Mouse (Mus musculus) c-Kit-positive CD71-negative TER-119-negative erythroid progenitor cells, embryonic 14.5 days (primary cell): ENCODE measurements around the gene Pla1a.
"Not testable (repeated sequence)": the region's sequence is repeated elsewhere in the genome, so short reads cannot be mapped to it uniquely, and the experiment has no call there.

Experiments used
- DNase-seq: peaks from one replicate; pipeline ENCODE4 v3.0.0-alpha.2; 2013; ENCODE audit warnings: low read depth

Pla1a gene

GRCm38 (mm10) chr16:38432498-38433425, at the start of gene Pla1a:
Pla1a (minus strand) TSS chr16:38433145.
- DNase-seq: no peak

- DNase-seq: no peak
Observed at GRCm38 (mm10) chr16:38481327-38481726, 48.4 kb upstream of the Pla1a start.

- no peak for DNase-seq
Observed at GRCm38 (mm10) chr16:38478296-38478695, 45.4 kb upstream of the Pla1a start.

GRCm38 (mm10) chr16:38477241-38477608, 44.3 kb upstream of the Pla1a start:
- DNase-seq: not testable (repeated sequence)

GRCm38 (mm10) chr16:38476312-38477240, 43.6 kb upstream of the Pla1a start:
- no peak for DNase-seq

- DNase-seq: no peak
Observed at GRCm38 (mm10) chr16:38475681-38476311, 42.9 kb upstream of the Pla1a start.

GRCm38 (mm10) chr16:38474677-38475286, 41.8 kb upstream of the Pla1a start:
- DNase-seq: no peak

GRCm38 (mm10) chr16:38473661-38474060, 40.7 kb upstream of the Pla1a start:
- no peak for DNase-seq

GRCm38 (mm10) chr16:38472507-38472873, 39.5 kb upstream of the Pla1a start:
- DNase-seq: no peak

GRCm38 (mm10) chr16:38471697-38472506, 39.0 kb upstream of the Pla1a start:
- DNase-seq: no peak

- no peak for DNase-seq
Observed at GRCm38 (mm10) chr16:38469437-38469836, 36.5 kb upstream of the Pla1a start.

GRCm38 (mm10) chr16:38468706-38469018, 35.7 kb upstream of the Pla1a start:
- no peak for DNase-seq

GRCm38 (mm10) chr16:38467917-38468705, 35.2 kb upstream of the Pla1a start:
- DNase-seq: no peak

GRCm38 (mm10) chr16:38467091-38467916, 34.4 kb upstream of the Pla1a start:
- no peak for DNase-seq

GRCm38 (mm10) chr16:38466089-38466488, 33.1 kb upstream of the Pla1a start:
- no peak for DNase-seq

- no peak for DNase-seq
Observed at GRCm38 (mm10) chr16:38463305-38463704, 30.4 kb upstream of the Pla1a start.

GRCm38 (mm10) chr16:38462161-38462560, 29.2 kb upstream of the Pla1a start:
- no peak for DNase-seq

- no peak for DNase-seq
Observed at GRCm38 (mm10) chr16:38461749-38462148, 28.8 kb upstream of the Pla1a start.

GRCm38 (mm10) chr16:38459990-38460389, 27.0 kb upstream of the Pla1a start:
- DNase-seq: no peak
